Mouse (Mus musculus) adrenal gland, postnatal 10 days (tissue): ENCODE data around the gene Gm773. TPM values are rescaled to one million over a fixed set of nuclear protein-coding genes. Genes with fewer than 3 reads are reported as not detected.
"Not testable (repeated sequence)": the region's sequence is repeated elsewhere in the genome, so short reads cannot be mapped to it uniquely, and the experiment has no call there.

ENCODE experiments used
- DNase-seq: peaks from one replicate; pipeline ENCODE4 v3.0.0; 2021; ENCODE audit warnings: mixed read lengths
- long read RNA-seq, 2 experiments: library from polyadenylated mRNA; stranded (forward); transcript quantifications; one replicate each; pipeline ENCODE4 v2.0.0; 2021
- total RNA-seq, 2 experiments: library from RNA; stranded (reverse); gene quantifications; 2 replicates each; pipeline ENCODE4 v1.2.3; 2021

The Gm773 gene
- not detected for total RNA-seq
- long read RNA-seq, experiment 1: 0 reads
- long read RNA-seq, experiment 2: 0 reads

GRCm38 (mm10) chrX:56212771-56213170, at the start of gene Gm773:
Gene Gm773 (minus strand): TSS chrX:56212881.
- DNase-seq: no peak

GRCm38 (mm10) chrX:56186449-56186848, 26.2 kb downstream of the Gm773 start:
- DNase-seq: not testable (repeated sequence)

- DNase-seq: no peak
These were observed 61.3 kb downstream of the Gm773 start for GRCm38 (mm10) chrX:56151396-56151795.

Other genes starting within 250 kb of the Gm773 start
- not detected for gene 3830403N18Rik, start 76.3 kb downstream of the Gm773 start, total RNA-seq
- gene Zfp449, start 133.5 kb upstream of the Gm773 start, total RNA-seq: 1 to 10 TPM; 3.5 to 4.4 TPM
- 1 to 10 TPM; 1.2 to 1.8 TPM for gene Smim10l2a, start 161.7 kb upstream of the Gm773 start, total RNA-seq
- not detected for gene Gm2174, start 235.1 kb upstream of the Gm773 start, total RNA-seq
- gene Ints6l, start 242.0 kb upstream of the Gm773 start, total RNA-seq: 10 to 100 TPM; 22.7 to 27.8 TPM